Mouse (Mus musculus) adrenal gland, adult (tissue): ENCODE measurements around the gene Ush1g.

Experiments
- DNase-seq, 2 experiments: peaks; one replicate each; pipeline ENCODE4 v3.0.0; 2022 to 2023; ENCODE audit warnings: low spot score in 1 of 2; ENCODE audit not compliant: inconsistent age in 2 of 2

The Ush1g gene

GRCm38 (mm10) chr11:115290919-115291318 is 30.9 kb downstream of the Ush1g start:
- DNase-seq, result peak; percentile 76 to 90

GRCm38 (mm10) chr11:115290314-115290713 is 31.5 kb downstream of the Ush1g start:
- DNase-seq, result peak in 1 of 2 experiments; percentile 59

GRCm38 (mm10) chr11:115289885-115290284 is 32.0 kb downstream of the Ush1g start:
- DNase-seq, result peak in 1 of 2 experiments; percentile 38

GRCm38 (mm10) chr11:115288305-115288704 is 33.5 kb downstream of the Ush1g start:
- DNase-seq, result no peak

- peak; percentile 23 to 38 for DNase-seq
Observed at GRCm38 (mm10) chr11:115287386-115287785, 34.5 kb downstream of the Ush1g start.

- peak in 1 of 2 experiments; percentile 26 for DNase-seq
Observed at GRCm38 (mm10) chr11:115286201-115286993, 35.4 kb downstream of the Ush1g start.

- DNase-seq, result peak in 1 of 2 experiments; percentile 29
Observed at GRCm38 (mm10) chr11:115285282-115285681, 36.6 kb downstream of the Ush1g start.

GRCm38 (mm10) chr11:115283891-115284620 is 37.8 kb downstream of the Ush1g start:
- DNase-seq, result peak; percentile 24 to 38

GRCm38 (mm10) chr11:115283486-115283765 is 38.4 kb downstream of the Ush1g start:
- DNase-seq, result peak; percentile 54 to 70

- DNase-seq, result peak; percentile 81 to 84
Observed at GRCm38 (mm10) chr11:115282723-115283485, 38.9 kb downstream of the Ush1g start.

- peak; percentile 89 to 91 for DNase-seq
Observed at GRCm38 (mm10) chr11:115282295-115282694, 39.5 kb downstream of the Ush1g start.

GRCm38 (mm10) chr11:115279726-115280125 is 42.1 kb downstream of the Ush1g start:
- DNase-seq, result peak; percentile 9 to 37

GRCm38 (mm10) chr11:115278176-115278575 is 43.7 kb downstream of the Ush1g start:
- DNase-seq, result peak in 1 of 2 experiments; percentile 66

- no peak for DNase-seq
Observed at GRCm38 (mm10) chr11:115277604-115277975, 44.3 kb downstream of the Ush1g start.

- peak; percentile 99 to 100 for DNase-seq
Observed at GRCm38 (mm10) chr11:115276780-115277603, 44.8 kb downstream of the Ush1g start, which contains the start of gene Fdxr. TSS of gene Fdxr (minus strand) at chr11:115277050.

- DNase-seq, result no peak
Observed at GRCm38 (mm10) chr11:115275954-115276353, 45.9 kb downstream of the Ush1g start.

GRCm38 (mm10) chr11:115275509-115275908 is 46.3 kb downstream of the Ush1g start:
- peak; percentile 85 to 93 for DNase-seq

GRCm38 (mm10) chr11:115274771-115275170 is 47.1 kb downstream of the Ush1g start:
- peak; percentile 79 to 87 for DNase-seq

GRCm38 (mm10) chr11:115274178-115274577 is 47.7 kb downstream of the Ush1g start:
- peak in 1 of 2 experiments; percentile 70 for DNase-seq

GRCm38 (mm10) chr11:115273735-115274134 is 48.1 kb downstream of the Ush1g start:
- peak; percentile 62 to 81 for DNase-seq
